Mouse (Mus musculus) cerebellum, postnatal 36 days (tissue): ENCODE results near the gene Fis1.
"Not testable (repeated sequence)": the region's sequence is repeated elsewhere in the genome, so short reads cannot be mapped to it uniquely, and the experiment has no call there.

Source experiments
- DNase-seq, 2 experiments: peaks; one replicate each; pipeline ENCODE4 v3.0.0; 2021 to 2022; ENCODE audit warnings: mixed read lengths in 2 of 2

Gene Fis1

DNA sequence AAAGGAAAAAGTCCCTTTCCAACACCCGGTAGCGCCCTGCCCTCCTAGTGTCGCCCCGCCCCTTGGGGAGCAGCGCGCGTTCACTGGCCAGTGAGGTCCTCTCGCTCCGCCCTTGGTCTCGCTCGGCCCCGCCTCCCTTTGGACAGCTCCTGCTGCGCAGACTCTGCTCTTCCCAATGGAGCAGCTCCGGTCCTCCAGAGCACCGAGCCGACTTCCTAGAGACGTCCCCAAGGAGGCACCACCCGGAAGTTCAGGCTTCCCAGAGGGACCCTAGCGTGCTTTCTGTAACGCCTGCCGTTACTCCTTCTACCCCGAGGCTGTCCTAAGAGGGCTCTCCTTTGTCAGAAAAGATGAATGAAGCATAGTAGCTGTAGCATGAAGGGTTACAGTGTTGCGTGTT lies at the start of gene Fis1:
Gene Fis1 (plus strand): TSS at position 261 of the 400 bp plus-strand sequence.
- peak; percentile 94 to 96 for DNase-seq

DNA sequence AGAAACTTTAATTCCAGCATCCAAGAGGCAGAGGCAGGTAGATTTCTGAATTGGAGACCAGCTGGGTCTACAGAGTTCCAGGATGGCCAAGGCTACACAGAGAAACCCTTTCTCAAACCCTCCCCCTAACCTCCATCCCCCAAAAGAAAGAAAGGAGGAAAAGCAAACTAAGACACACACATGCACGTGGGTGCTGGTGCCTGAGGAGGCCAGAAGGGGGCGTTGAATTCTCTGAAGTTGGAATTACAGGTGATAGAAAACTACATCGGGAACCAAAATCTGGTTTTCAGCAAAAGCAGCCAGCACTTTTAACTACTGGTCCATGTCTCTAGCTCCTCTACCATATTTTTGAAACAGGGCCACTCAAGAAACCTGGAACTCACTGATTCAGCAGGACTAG lies 48.5 kb upstream of the Fis1 start:
- no peak for DNase-seq

GRCm38 (mm10) chr5:136905630-136906029 lies 47.4 kb upstream of the Fis1 start:
- peak in 1 of 2 experiments; percentile 20 for DNase-seq

- DNase-seq, result no peak
These were observed 45.5 kb upstream of the Fis1 start for GRCm38 (mm10) chr5:136907587-136907986.

DNA sequence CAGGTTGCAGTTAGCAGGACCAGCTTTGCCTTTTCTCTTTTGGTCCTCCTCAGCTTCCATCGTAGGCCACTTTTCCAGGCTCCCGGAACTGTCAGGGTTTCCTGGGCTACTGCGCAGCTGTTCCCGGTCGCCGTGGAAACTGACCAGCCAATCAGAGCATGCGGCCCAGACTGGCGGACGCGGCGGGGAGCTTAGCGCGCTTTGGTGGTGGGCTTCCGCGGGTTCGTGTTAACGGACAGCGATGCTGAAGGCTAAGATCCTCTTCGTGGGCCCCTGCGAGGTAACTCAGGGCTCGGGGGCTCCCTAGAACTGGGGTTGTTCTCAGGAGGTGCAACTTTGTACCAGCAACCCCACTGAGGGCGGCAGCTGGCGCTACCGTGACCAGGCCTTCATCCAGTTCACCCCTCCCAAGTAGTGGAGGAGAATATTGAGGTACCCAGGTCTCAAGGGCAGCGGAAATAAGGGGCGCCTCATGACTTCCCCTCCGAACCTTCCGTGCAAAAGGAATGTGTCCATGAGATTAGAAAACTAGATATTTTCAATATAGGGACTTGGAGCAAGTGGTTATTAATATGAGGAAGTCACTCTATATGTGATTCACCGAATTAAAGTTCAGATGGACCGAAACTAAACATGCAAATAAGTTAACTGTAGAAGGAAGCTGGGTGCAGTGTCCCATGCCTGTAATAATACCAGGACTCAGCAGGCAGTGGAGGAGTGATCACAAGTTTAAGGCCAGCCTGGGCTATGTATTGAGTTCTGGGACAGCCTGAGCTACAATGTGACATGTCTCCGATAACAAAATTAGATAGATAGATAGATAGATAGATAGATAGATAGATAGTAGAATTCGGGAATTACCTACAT lies 44.9 kb upstream of the Fis1 start, which contains the start of gene Ift22:
Gene Ift22 (plus strand): TSS at position 160 of the 867 bp plus-strand sequence.
- peak; percentile 93 to 98 for DNase-seq

DNA sequence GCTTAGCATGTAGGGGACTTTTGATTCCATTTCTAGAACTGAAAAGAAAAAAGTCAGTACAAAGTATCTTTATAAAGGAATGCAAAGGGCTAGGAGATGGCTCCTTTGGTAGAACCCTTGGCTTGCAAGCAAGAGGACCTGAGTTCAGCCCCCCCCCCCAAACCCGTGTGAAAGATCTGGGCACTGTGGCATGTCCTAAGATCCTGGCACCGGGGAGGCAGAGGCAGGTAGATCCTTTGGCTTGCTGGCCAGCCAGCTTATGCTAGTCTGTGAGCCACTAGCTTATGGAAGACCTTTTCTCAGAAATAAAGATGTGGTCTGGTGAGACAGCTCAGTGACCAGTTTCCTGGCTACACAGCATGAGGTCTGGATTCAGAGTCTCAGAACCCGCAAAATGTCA lies 38.9 kb upstream of the Fis1 start:
- no peak for DNase-seq

DNA sequence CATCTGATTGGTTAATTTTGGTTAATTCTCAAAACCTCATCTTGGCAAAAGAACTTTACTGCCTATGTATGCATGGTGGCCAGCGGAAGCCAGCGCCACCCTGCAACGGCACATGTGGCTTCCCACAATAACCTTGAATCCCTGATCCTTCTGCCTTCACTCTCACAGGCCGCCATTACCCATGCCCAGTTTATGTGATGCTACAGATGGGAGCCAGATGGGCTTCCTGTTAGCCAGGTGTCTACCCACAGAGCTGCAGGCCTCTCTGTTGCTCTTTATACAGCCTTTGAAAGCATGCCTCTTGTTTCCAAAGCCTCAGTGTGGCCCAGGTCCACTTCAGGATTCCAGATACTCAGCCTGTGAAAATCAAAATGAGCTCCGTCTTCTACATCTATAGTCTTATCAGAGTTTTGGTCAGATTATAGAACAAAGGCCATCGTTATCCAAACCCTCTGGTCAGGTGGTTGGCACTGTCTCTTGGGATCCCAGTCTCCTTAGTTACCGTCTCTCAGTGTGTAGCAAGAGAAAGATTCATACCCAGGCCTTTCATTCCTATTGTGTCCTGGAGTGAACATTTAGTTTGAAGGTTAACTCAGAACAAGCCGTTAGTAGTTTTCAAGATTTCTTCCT lies 35.3 kb upstream of the Fis1 start:
- DNase-seq, result no peak

GRCm38 (mm10) chr5:136918655-136919472 lies 34.2 kb upstream of the Fis1 start:
- peak; percentile 66 to 81 for DNase-seq

DNA sequence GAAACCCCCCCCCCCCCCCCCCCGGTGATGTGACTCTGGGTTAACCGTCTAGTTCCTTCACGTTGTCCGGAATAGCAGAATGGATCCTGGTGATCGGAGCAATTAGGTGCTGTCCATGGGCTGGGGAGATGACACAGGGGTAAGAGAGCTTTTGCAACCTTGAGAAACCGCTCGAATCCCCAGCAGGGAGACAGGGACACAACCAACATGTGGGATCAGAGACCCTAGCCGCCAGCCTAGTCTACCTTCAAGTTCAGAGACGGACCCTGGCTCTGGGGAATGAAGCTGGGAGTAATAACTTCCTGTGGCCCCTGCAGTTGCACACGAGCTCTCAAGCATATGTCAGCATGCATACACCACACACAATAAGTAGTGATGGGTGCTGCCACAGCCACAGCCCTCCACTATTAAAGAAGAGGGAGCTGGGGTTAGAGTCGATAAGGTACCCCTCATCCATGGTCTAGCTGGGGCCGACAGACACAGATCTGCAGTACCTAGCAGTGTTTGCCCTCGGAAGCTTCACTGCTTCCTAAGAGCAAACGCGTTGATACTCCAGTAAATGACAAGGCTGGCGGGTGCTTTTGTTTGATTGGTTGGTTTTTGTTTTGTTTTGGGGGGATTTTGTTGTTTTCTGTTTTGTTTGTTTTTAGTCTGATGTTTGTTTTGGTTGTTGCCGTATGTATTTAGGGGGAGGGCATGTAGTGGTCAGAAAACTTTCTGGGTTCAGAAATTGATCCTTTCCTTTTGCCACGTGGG lies 33.4 kb upstream of the Fis1 start:
- peak in 1 of 2 experiments; percentile 20 for DNase-seq

DNA sequence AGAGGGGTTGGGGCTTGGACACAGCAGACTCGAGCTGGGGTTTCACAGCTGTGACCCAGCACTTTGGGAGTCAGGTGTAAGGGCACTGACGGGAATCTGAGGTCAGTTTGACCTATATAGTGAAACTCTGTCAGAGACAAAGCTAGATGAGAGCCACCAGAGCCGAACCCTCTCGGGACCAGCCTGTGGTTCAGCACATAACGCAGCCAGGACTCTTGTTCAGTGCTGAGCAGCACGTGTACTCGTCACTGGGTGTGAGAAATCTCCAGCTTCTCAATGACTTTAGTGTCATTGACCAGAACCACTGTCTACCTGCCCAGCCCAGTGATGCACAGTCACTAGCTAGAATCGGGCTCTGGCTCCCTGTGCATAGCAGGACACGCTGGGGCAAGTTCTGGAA lies 30.2 kb upstream of the Fis1 start:
- no peak for DNase-seq

DNA sequence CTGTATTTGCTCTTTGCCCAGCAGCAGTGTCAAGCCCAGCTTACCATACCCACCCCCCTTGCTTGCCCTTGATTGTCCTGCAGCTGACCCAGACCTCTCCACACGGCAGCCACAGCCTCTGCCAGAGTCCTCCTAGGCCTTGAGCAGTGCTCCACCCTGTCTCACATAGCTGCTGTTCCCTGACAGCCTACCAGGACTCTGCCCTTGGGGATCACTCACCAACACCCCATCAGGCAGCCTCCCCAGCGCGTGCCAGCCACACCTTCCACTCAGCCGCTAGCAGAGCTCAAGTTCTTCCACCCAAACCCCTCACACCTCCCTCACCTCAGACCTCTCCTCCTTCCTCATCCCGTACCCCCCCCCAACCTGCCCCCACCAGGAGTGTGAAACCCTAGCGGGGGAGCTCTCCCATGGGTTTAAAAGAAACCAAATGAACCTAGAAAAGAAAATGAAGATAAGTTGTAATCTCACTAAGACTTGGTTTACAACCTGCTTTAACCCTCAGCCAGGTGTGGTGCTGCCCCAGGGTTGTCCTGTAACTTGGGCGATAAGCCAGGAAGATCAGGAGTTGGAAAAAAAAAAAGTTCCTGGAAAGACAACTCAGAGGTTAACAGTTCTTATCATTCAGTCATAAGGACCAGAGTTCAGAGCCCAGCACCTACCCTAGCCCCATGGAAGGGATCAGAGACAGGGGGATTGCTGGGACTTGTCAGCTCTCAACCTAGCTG lies 29.2 kb upstream of the Fis1 start:
- DNase-seq, result no peak

GRCm38 (mm10) chr5:136929073-136929472 lies 24.0 kb upstream of the Fis1 start:
- peak; percentile 79 to 86 for DNase-seq

DNA sequence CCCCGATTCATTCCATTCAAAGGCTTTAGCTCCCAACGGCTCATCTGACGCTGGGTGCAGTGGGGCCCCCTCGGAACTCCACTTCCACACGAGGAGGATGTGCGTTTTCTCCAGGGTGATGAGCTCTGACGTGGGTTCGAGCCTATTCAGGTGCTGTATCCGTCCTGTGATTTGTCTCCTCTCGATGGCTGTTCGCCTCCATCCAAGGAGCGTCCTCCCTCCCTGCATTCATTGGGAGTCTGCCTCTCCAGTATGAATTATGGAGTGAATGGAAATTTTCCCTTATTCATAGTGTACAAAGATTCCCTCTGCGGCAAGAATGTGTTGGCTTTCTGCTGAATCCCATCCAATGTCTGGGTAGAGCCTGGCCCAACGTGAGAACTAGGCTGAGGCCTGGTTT lies 21.2 kb upstream of the Fis1 start:
- no peak for DNase-seq

DNA sequence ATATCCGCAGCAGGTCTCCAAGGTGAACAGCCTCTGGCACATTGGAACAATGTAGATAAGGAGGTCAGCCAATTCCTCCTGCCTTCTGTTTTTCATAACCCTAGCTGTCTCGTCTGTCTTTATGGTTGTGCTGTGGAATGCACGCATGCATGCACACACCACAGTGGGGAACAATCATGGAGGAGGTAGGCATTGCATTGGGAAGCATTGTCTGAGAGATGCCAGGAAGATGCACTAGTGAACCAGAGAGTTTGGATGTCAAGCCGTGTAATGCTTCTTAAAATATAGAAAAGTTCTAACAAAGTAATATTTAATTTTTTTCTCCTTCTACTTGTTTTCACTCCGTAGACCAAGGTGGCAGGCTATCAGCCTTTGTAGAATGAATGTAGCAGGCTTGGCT lies 20.1 kb upstream of the Fis1 start:
- no peak for DNase-seq

GRCm38 (mm10) chr5:136933930-136934329 lies 19.1 kb upstream of the Fis1 start:
- no peak for DNase-seq

DNA sequence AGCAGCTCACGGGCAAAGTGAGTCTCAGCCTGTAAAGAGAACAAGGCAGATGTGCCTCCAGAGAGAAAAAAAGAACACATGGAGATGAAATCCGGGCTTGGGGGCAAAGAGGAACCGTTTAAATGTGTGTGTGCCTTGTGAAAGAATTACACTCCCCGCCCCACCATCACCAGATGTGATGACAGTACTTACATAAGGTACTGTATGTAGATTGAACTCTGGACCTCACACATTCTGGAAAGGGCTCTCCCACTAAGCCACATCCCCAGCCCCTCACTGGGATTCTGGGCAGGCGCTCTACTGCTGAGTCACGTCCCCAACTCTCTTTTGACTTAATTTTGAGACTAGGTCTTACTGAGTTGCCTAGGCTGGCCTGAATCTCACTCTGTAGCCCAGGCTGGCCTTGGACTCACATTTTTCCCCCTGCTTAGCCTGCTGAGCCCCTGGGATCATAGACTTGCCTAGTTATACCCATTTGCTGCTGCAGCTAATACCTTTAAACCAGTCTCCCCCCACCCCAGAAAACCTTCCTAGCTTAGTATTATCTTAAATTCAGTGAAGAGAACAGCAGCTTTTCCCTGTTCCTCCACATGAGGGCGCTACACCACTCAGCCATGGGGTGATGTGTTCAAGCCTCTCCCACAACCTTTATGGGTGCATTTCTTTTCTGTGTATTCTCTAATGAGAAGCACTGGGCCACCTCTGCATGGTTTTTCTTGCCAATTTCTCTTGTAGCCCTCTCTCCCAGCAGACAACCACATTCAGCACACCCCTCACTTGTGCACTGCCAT lies 17.0 kb upstream of the Fis1 start:
- no peak for DNase-seq

GRCm38 (mm10) chr5:136936750-136937149 lies 16.3 kb upstream of the Fis1 start:
- no peak for DNase-seq

- no peak for DNase-seq
These were observed 15.5 kb upstream of the Fis1 start for GRCm38 (mm10) chr5:136937621-136938020.

DNA sequence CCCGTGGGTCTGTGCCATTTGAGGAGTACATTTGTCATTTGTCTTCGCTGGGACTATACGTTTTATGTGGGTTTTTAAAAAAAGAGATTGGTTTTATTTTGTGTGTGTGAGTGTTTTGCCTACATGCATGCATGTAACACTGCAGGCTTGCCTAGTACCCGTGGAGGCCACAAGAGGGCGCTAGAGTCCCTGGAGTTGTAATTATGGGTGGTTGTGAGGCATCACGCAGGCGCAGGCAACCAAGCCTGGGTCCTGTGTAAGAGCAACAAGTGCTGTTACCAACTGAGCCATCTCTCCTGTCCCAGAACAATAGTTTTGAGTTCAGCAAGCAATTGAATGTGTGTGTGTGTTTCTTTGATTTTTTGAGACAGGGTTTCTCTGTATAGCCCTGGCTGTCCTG lies 13.8 kb upstream of the Fis1 start:
- no peak for DNase-seq

GRCm38 (mm10) chr5:136940029-136940428 lies 13.0 kb upstream of the Fis1 start:
- DNase-seq, result not testable (repeated sequence)
